Mouse (Mus musculus): ENCODE results near the gene Dolk. TPM values are rescaled to one million over a fixed set of nuclear protein-coding genes. Genes with fewer than 3 reads are reported as not detected.

Gene Dolk
- 22.8 and 24.4 TPM in 2 replicates for polyA plus RNA-seq (2015; fragmentation: Nextera tagmentation; extraction: Ambion mirVana)

DNA sequence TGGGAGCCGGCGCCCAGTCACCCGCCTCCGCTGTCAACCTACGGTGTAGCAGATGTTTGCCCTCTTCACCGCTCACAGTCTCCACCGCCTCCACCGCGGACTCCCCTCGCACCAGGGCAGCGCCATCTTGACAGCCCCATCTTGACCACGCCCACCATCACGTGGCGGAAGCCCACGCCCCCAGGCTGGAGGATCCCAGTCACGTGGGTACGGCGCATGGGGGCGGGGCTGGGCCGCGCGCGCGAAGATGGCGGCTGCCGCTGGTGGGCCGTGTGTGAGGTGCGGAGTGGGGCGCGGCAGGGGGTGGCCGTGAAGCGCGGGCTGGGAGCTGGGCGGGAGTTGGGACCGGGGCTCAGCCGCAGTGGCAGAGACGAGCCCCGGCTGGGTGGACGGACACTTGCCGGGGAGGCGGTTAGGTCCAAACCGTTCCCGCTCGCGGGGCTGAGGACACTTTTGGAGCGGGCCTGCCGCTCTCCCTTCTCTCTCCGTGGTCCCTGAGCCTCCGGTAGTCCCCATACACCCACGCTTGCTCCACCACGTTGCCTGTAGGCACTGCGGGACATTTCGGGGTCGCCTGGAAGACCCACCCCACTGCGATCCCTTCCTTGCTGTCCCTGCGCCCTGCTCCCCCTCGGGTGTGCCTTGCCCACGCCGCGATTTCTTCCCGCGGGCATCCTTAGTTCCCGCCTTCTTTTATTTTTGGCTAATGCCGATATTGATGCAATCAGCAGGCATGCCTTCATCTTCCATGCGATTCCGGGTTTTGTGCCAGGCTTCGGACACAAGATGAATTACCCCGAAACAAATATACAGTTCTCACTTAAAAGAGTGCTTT is at the start of gene Dolk, which contains the start of gene Nup188:
Gene Dolk, minus strand, starts transcription at position 143 of the 835 bp plus-strand sequence.
Gene Nup188, plus strand, starts transcription at position 206 of the 835 bp plus-strand sequence.

DNA sequence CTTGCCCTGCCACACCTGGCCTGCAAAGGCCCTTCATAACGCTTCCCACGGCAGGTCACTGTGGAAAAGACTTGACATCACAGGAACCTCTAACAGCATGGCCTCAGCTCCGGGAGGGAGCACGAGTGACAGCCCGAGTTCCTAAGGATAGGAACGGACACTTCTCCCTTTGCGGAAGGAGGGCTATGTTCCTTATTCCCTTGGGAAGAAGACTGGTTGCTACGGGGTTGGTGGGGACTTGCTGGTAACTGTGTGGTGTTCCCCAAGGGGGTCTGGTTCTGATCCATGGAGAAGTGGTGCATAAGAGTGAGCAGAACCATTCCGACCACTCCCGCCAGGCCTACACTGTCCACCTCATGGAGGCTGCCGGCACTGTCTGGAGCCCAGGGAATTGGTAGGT is 5.4 kb downstream of the Dolk start, which contains the start of gene Gm28038:
Gene Gm28038, plus strand, starts transcription at position 301 of the 400 bp plus-strand sequence.

DNA sequence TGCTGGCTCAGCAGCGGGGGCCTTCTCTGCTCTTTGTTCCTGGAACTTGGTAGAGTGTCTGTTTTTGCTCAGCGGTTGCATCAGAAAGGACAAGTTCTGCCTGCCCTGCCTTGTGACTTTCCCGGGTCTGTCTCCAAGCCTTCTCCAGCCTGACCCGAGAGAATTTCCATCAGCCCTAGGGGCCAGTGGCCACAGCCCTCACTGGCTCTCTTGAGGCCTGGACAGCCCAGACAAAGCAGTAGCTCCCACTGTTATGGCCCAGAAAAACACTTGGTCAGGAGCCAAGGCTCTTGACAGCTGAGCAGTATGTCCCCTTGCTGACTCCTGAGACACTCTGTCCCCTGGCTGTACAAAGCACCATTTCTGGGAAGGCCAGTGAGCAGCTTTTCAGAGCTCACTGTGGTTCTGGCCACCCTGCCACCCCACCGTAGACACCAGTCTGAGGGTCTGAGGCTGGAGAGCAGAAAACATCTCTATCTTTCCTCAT is 20.3 kb downstream of the Dolk start, which contains the start of gene Phyhd1:
Gene Phyhd1, plus strand, starts transcription at position 437 of the 487 bp plus-strand sequence.

DNA sequence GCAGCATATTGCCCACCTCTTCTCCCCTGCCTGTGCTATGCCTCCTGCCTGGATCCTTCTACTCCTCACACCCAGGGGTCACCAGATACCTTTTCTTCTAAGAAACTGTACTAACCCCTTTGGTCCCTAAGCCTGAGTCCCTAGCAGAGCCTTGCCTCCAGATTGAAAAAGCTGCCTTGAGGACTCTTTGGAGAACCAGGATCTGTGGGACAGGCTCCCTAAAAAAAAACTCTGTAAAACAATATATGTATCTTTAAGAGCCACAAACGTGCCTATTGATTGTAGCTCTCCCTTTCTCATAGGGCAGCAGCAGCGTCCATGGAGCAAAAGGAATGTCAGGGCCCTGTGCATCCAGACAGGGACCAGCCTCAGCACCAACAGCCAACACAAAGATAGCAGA is 45.9 kb downstream of the Dolk start, which contains the start of gene Gm28035:
Gene Gm28035, plus strand, starts transcription at position 301 of the 400 bp plus-strand sequence.

DNA sequence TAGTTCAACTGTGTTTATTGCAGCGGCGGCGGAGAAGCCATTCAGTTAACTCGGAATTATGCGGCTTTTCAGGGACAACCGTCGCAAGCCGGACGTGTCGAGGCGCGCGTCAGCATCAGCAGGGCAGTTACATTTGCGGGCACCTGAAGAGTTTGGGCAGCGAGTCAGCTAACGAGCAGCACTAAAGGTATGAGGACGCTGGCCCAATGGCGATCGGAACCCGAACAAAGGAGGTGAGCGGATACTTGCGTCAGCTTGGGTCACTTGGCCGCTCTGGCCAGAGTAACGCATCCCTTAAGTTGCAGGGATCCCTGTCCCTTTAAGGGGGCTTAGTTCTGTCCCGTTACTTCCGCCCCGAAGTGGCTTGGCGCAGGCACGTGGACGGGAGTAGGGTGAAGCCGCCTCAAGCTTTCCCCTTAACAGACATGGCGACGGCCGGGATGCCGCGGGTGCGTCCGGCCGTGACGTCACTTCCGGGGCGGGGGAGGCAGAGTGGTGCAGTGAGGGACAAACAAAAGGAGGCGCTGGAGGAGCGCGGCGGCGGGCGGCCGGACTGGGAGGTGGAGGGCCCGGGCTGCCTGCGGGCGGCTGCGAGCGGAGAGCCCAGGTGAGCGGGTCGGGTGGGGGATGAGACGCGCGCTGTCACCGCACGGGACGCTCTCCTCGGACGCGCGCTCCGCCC is 48.8 kb downstream of the Dolk start, which contains the start of gene Lrrc8a:
Gene Lrrc8a, plus strand, starts transcription at position 517 of the 682 bp plus-strand sequence.

Other genes with a start within 250 kb of the Dolk start
- gene Wdr34, start 237.5 kb downstream of the Dolk start, polyA plus RNA-seq (2015; fragmentation: Nextera tagmentation; extraction: Ambion mirVana) = 13.7 and 13.8 TPM in 2 replicates
- 179 and 195 TPM in 2 replicates for gene Set, start 229.0 kb downstream of the Dolk start, polyA plus RNA-seq (2015; fragmentation: Nextera tagmentation; extraction: Ambion mirVana)
- 3.1 TPM in 2 replicates for gene Pkn3, start 208.7 kb downstream of the Dolk start, polyA plus RNA-seq (2015; fragmentation: Nextera tagmentation; extraction: Ambion mirVana)
- 24.9 and 27.9 TPM in 2 replicates for gene Zdhhc12, start 192.7 kb downstream of the Dolk start, polyA plus RNA-seq (2015; fragmentation: Nextera tagmentation; extraction: Ambion mirVana)
- gene Zer1, start 161.7 kb downstream of the Dolk start, polyA plus RNA-seq (2015; fragmentation: Nextera tagmentation; extraction: Ambion mirVana) = 3.5 and 4.2 TPM in 2 replicates
- 2.2 and 4.1 TPM in 2 replicates for gene Tbc1d13, start 152.6 kb downstream of the Dolk start, polyA plus RNA-seq (2015; fragmentation: Nextera tagmentation; extraction: Ambion mirVana)
- 22.8 TPM in 2 replicates for gene Endog, start 114.8 kb downstream of the Dolk start, polyA plus RNA-seq (2015; fragmentation: Nextera tagmentation; extraction: Ambion mirVana)
- 25.1 and 25.8 TPM in 2 replicates for gene Spout1, start 107.9 kb downstream of the Dolk start, polyA plus RNA-seq (2015; fragmentation: Nextera tagmentation; extraction: Ambion mirVana)
- gene Kyat1, start 80.5 kb downstream of the Dolk start, polyA plus RNA-seq (2015; fragmentation: Nextera tagmentation; extraction: Ambion mirVana) = 11.6 and 13.6 TPM in 2 replicates
- gene Lrrc8a, start 48.6 kb downstream of the Dolk start, polyA plus RNA-seq (2015; fragmentation: Nextera tagmentation; extraction: Ambion mirVana) = 27.9 and 29.2 TPM in 2 replicates
- 0.06 and 0.07 TPM in 2 replicates for gene Gm28035, start 45.8 kb downstream of the Dolk start, polyA plus RNA-seq (2015; fragmentation: Nextera tagmentation; extraction: Ambion mirVana)
- 7.8 and 8.7 TPM in 2 replicates for gene Phyhd1, start 20.1 kb downstream of the Dolk start, polyA plus RNA-seq (2015; fragmentation: Nextera tagmentation; extraction: Ambion mirVana)
- gene Gm28038, start 5.3 kb downstream of the Dolk start, polyA plus RNA-seq (2015; fragmentation: Nextera tagmentation; extraction: Ambion mirVana) = not detected in 2 replicates
- 12.3 TPM in 2 replicates for gene Nup188, start 63 bp upstream of the Dolk start, polyA plus RNA-seq (2015; fragmentation: Nextera tagmentation; extraction: Ambion mirVana)
- gene Sh3glb2, start 73.0 kb upstream of the Dolk start, polyA plus RNA-seq (2015; fragmentation: Nextera tagmentation; extraction: Ambion mirVana) = 77.9 and 87.5 TPM in 2 replicates
- gene Miga2, start 77.9 kb upstream of the Dolk start, polyA plus RNA-seq (2015; fragmentation: Nextera tagmentation; extraction: Ambion mirVana) = 13.9 and 15.1 TPM in 2 replicates
- gene Dolpp1, start 105.9 kb upstream of the Dolk start, polyA plus RNA-seq (2015; fragmentation: Nextera tagmentation; extraction: Ambion mirVana) = 12.4 and 13.6 TPM in 2 replicates
- 21.3 and 24.3 TPM in 2 replicates for gene Crat, start 129.5 kb upstream of the Dolk start, polyA plus RNA-seq (2015; fragmentation: Nextera tagmentation; extraction: Ambion mirVana)
- gene Ptpa, start 129.7 kb upstream of the Dolk start, polyA plus RNA-seq (2015; fragmentation: Nextera tagmentation; extraction: Ambion mirVana) = 80.9 and 81.6 TPM in 2 replicates
- gene Ier5l, start 187.9 kb upstream of the Dolk start, polyA plus RNA-seq (2015; fragmentation: Nextera tagmentation; extraction: Ambion mirVana) = 1.1 and 1.2 TPM in 2 replicates